Mouse (Mus musculus) cerebellum, adult (tissue): ENCODE measurements around the gene Dusp14.
A peak's percentile ranks its signal among the peaks of the same experiment; 100 is the strongest.

Experiments used
- ATAC-seq: cut with Nextera tagmentation; 2 replicates; pipeline ENCODE4 v1.9.2; 2017; ENCODE audit warnings: mild to moderate bottlenecking, moderate library complexity, mixed read lengths; ENCODE audit not compliant: insufficient number of reproducible peaks, low FRiP score, low TSS enrichment

The Dusp14 gene

DNA sequence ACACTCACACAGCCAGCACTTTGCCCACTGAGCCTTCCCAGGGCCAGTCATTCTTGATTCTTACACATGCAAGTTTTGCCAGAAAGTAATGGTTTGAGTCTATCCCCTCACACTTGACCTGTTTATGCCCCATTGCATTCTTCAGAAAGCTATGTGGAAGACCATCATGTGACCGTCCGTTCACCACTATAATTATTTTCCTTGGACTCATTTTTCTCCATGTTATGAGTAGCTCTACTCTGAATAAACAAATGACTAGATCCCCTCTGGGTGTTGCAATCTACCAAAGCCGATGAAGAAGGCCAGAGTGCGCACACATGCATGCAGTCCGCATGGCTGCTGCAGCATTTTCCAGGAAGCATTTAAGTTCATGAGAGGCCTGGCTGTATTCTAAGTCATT lies 41.8 kb downstream of the Dusp14 start:
- no peak for ATAC-seq

GRCm38 (mm10) chr11:84016810-84017508 lies 52.1 kb downstream of the Dusp14 start:
- ATAC-seq: no peak

DNA sequence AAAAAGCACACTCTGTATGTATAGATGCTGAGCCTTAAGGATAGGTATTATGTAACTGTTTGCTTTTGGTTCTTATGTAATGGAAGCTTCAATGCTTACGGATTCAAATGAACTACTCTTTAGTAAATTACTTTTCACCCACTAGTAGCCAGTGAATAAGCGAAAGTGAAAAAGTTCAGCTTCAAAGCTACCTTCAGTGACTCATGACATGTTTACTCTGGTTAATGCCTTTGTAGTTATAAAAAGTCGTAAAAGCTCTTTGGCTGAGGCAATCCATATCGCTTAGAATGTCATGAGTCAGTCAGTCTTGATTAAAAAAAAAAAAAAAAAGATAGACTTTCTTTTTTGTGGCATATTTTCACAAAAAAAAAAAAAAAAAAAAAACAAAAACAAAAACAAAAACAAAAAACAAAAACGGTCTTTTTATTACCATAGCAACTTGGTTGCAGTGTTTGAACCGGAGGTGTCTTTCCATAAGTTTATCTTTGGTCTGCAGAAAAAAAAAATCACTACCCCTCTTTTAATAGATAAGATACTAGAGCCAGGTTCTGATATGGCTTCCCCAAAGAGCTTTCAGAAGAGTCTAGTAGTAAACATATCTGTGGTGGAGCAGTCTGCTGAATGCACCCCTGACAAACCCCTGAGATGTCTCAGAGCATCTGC lies 52.8 kb downstream of the Dusp14 start:
- ATAC-seq: no peak

GRCm38 (mm10) chr11:84013105-84013504 lies 56.0 kb downstream of the Dusp14 start:
- 0 out of 2 replicates have a peak, but pooled peaks have one; percentile 49 for ATAC-seq

GRCm38 (mm10) chr11:84011576-84011975 lies 57.5 kb downstream of the Dusp14 start:
- no peak for ATAC-seq

GRCm38 (mm10) chr11:84011050-84011449 lies 58.0 kb downstream of the Dusp14 start:
- ATAC-seq: no peak

DNA sequence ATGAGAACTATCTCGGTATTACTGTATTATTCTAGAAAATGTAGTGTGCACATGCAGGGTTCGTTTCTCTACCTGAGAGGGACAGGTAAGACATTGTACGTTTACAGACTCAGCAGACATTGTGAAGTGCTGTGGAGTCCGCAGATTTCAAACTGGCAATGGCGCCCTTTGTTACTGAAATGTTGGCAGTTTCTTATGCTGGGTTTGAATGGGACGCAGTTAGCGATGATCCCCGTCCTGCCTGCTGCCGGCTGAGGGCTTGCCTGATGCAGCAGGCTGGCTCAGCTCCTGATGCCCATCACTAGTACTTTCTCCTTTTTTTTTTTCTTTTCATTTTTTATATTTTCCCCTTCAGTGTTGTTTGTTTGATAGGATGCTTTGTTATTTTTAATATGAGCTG lies 58.6 kb downstream of the Dusp14 start:
- ATAC-seq: no peak

GRCm38 (mm10) chr11:84009001-84009400 lies 60.1 kb downstream of the Dusp14 start:
- ATAC-seq: no peak

DNA sequence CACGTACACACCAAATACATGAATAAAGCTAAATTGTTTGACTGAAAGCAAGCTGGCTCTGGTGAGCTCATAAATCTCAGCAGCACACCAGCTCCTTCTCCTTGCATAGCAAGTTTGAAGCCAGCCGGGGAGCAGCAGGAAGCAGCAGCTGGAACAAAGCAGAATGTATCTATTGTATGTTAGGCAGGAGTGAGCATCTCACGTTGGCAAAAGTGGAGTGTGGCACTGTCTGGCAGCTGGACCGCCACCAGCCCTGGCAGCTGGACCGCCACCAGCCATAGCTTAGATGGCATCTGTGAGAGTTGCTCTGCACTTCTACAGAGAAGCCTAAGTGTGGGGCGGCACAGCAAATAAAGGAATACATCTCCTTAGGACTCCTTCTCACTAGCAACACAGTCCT lies 65.1 kb downstream of the Dusp14 start:
- ATAC-seq: no peak

GRCm38 (mm10) chr11:84001257-84001656 lies 67.8 kb downstream of the Dusp14 start:
- no peak for ATAC-seq

DNA sequence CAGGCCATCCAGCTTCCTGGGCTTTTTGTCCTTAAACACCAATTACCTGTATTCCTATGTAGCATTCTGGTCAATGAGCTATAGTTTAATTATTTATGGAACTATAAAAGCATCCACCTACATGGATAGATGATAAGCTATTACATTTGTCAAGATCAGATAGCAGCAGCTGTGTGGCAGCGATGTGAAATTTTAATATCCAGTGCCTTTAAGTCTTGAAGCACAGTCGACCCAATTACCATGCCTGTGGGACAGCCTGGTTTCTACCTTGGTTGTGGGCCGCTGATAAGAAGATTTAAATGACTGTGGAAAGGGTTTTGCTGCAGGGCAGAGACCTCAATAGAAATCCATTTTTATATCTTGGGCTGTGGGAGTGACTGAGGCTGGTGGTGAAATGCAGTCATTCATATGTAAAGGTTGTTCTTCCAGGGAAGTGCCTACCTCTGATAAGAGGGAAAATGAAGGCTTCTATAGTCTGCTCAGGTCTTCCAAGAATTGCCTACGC lies 69.6 kb downstream of the Dusp14 start:
- ATAC-seq: no peak

DNA sequence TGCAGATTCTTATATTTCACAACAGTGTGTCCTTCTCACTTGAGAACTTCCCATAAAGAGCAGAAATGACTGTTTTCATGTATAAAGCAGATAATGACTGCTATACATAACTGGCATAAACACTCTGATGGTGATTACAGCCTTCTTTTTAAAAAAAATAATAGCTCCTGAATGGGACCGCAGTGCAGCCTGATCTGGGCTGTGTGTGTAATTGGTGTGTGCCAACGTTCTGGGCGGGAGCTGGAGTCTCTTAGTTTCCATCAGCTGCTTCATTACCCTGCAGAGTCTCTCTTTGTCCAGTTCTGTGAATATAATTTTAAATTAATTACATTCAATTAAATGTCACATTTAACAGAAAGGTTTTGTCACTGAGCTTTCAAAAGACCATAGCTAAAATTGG lies 70.1 kb downstream of the Dusp14 start:
- ATAC-seq: no peak
